Mouse (Mus musculus) 3134 (cell line): Measurements from ENCODE around the gene Lrrc26.

Experiments used
- DNase-seq: peaks from one replicate; pipeline ENCODE4 v3.0.0-alpha.2; 2011; ENCODE audit warnings: low spot score; ENCODE audit not compliant: insufficient read length; ENCODE audit errors: extremely low read depth

Lrrc26 gene

DNA sequence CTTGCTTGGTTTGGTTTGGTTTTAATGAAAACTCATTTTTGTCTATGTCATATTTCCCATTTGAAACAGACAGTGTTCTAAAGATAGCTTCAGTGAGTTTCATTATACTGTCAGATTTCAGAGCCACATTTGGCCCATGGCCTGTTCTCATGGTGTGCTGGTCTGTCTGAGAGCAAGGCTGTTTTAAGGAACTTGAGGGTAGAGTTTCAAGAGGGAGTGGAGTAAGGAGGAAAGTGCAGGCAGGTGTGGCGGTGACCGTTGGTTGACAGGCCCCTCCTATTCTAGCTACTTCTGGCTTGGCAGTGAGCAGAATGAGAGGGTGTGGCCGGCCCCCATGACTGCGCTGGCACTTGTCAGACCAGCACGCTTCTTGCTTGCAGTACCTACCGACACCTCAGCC, 48.6 kb downstream of the Lrrc26 start:
- DNase-seq: no peak
